Mouse (Mus musculus): ENCODE data around the gene Irgc1. TPM values are rescaled to one million over a fixed set of nuclear protein-coding genes. Genes with fewer than 3 reads are reported as not detected.

Irgc1 gene
- total and polyA plus RNA-seq, 3 experiments: not detected

- H3K79me2 ChIP-seq (ENCODE audit: control insufficient read depth, insufficient read depth, low read length, poor library complexity): no peaks in the 10 kb centered on the region
These were observed 17.0 kb upstream of the Irgc1 start for GRCm38 (mm10) chr7:24469126-24469525.

GRCm38 (mm10) chr7:24467886-24468285 lies 15.8 kb upstream of the Irgc1 start:
- no peak for DNase-seq (ENCODE audit: low read depth, low spot score)
- 0 out of 2 replicates have a peak, but pooled peaks cover 2% of the 10 kb centered on the region for H3K79me2 ChIP-seq (ENCODE audit: control insufficient read depth, insufficient read depth, low read length, poor library complexity)
- peaks cover 0 to 3% of the 10 kb centered on the region in 2 experiments; a peak in 2 of 4 replicates for H3K36me3 ChIP-seq (ENCODE audit: control insufficient read depth in 1 of 2, insufficient read depth in 2 of 2, low read length in 2 of 2)

More at GRCm38 (mm10) chr7:24469126-24469525, 17.0 kb upstream of the Irgc1 start:
- H3K36me3 ChIP-seq (ENCODE audit: control insufficient read depth in 1 of 2, insufficient read depth in 2 of 2, low read length in 2 of 2): no peaks in the 10 kb centered on the region
- no peaks in the 10 kb centered on the region for H3K27me3 ChIP-seq (ENCODE audit: control insufficient read depth in 1 of 2, insufficient read depth in 2 of 2, low read length in 2 of 2)
- no peaks in the 10 kb centered on the region for H3K4me1 ChIP-seq (ENCODE audit: control insufficient read depth in 1 of 2, insufficient read depth in 2 of 2, low read length in 2 of 2)
- no peak overlapping the region for H3K9ac ChIP-seq (ENCODE audit: control insufficient read depth, low read depth, low read length, poor library complexity, severe bottlenecking)
- no peak overlapping the region for H3K27ac ChIP-seq (ENCODE audit: control insufficient read depth, low read depth, low read length)
- TF ChIP-seq GABPA (IDR thresholded peaks at IDR 0.05; ENCODE audit: low read depth, low read length): no peak
- no peak for TF ChIP-seq MEF2A (IDR thresholded peaks at IDR 0.05; ENCODE audit: extremely low read depth, insufficient replicate concordance, low read depth, low read length, poor library complexity, severe bottlenecking)
- no peak for TF ChIP-seq GATA1 (IDR thresholded peaks at IDR 0.05; ENCODE audit: low read depth, low read length)
- TF ChIP-seq POLR2AphosphoS5 (IDR thresholded peaks at IDR 0.05; ENCODE audit: borderline replicate concordance, low read depth, low read length): no peak
- no peak for TF ChIP-seq ZC3H11A (IDR thresholded peaks at IDR 0.05; ENCODE audit: low read depth, low read length)
- no peak for TF ChIP-seq JUND (IDR thresholded peaks at IDR 0.05; ENCODE audit: low read depth, low read length)
- no peak for TF ChIP-seq TCF12 (IDR thresholded peaks at IDR 0.05; ENCODE audit: low read depth, low read length)
- no peak for TF ChIP-seq ZNF384 (IDR thresholded peaks at IDR 0.05; ENCODE audit: low read depth, low read length)
- peak; percentile 58 to 86 (median 64) for TF ChIP-seq CTCF (IDR thresholded peaks at IDR 0.05 in 2 of 3, conservative IDR thresholded peaks at IDR 0.05 in 1 of 3; ENCODE audit: control insufficient read depth in 1 of 3, insufficient read depth in 1 of 3, low read depth in 2 of 3, low read length in 3 of 3, poor library complexity in 1 of 3, severe bottlenecking in 1 of 3)
- no peak for TF ChIP-seq NELFE (IDR thresholded peaks at IDR 0.05; ENCODE audit: low read depth, low read length)
- TF ChIP-seq KAT2A (conservative IDR thresholded peaks at IDR 0.05; ENCODE audit: low read depth, low read length): no peak
- no peak for TF ChIP-seq EP300 (IDR thresholded peaks at IDR 0.05; ENCODE audit: low read depth in 1 of 2, low read length in 2 of 2)
- TF ChIP-seq ZMIZ1 (IDR thresholded peaks at IDR 0.05; ENCODE audit: low read depth, low read length): no peak
- no peak for TF ChIP-seq ETS1 (IDR thresholded peaks at IDR 0.05; ENCODE audit: low read depth, low read length)
- no peak for TF ChIP-seq MAX (IDR thresholded peaks at IDR 0.05; ENCODE audit: low read length)
- TF ChIP-seq USF1 (IDR thresholded peaks at IDR 0.05; ENCODE audit: low read depth, low read length): no peak
- no peak for TF ChIP-seq UBTF (IDR thresholded peaks at IDR 0.05; ENCODE audit: borderline replicate concordance, insufficient read depth, low read depth, low read length)
- TF ChIP-seq RAD21 (IDR thresholded peaks at IDR 0.05; ENCODE audit: low read depth, low read length): peak; percentile 7; the same call in 1 of the 2 replicates
- no peak for TF ChIP-seq MYC (IDR thresholded peaks at IDR 0.05; ENCODE audit: low read depth, low read length)
- TF ChIP-seq ZKSCAN1 (IDR thresholded peaks at IDR 0.05; ENCODE audit: low read depth, low read length): no peak
- TF ChIP-seq MXI1 (IDR thresholded peaks at IDR 0.05; ENCODE audit: low read depth, low read length): no peak
- no peak for TF ChIP-seq MAFK (IDR thresholded peaks at IDR 0.05; ENCODE audit: borderline replicate concordance, low read depth, low read length)
- no peak for TF ChIP-seq MAZ (IDR thresholded peaks at IDR 0.05; ENCODE audit: low read depth, low read length)
- TF ChIP-seq TAL1 (IDR thresholded peaks at IDR 0.05; ENCODE audit: low read length): no peak
- TF ChIP-seq POLR2AphosphoS2 (IDR thresholded peaks at IDR 0.05; ENCODE audit: low read length): no peak
- peak; percentile 25; the same call in 1 of the 2 replicates for TF ChIP-seq SMC3 (IDR thresholded peaks at IDR 0.05; ENCODE audit: low read depth, low read length)
- no peak for TF ChIP-seq HCFC1 (IDR thresholded peaks at IDR 0.05; ENCODE audit: low read depth, low read length)
- H3K4me3 ChIP-seq (ENCODE audit: control insufficient read depth in 1 of 2, insufficient read depth in 1 of 2, low read depth in 2 of 2, low read length in 2 of 2): no peak overlapping the region
- peak; percentile 66 for DNase-seq (ENCODE audit: low read depth, low spot score)
- no peaks in the 10 kb centered on the region for H3K9me3 ChIP-seq (replicated peaks; ENCODE audit: insufficient read depth, low read length)

More at GRCm38 (mm10) chr7:24467886-24468285, 15.8 kb upstream of the Irgc1 start:
- no peak overlapping the region for H3K4me3 ChIP-seq (ENCODE audit: control insufficient read depth in 1 of 2, insufficient read depth in 1 of 2, low read depth in 2 of 2, low read length in 2 of 2)
- H3K27ac ChIP-seq (ENCODE audit: control insufficient read depth, low read depth, low read length): no peak overlapping the region
- peaks cover 0 to 8% of the 10 kb centered on the region in 2 experiments; a peak in 1 of 4 replicates for H3K4me1 ChIP-seq (ENCODE audit: control insufficient read depth in 1 of 2, insufficient read depth in 2 of 2, low read length in 2 of 2)
- H3K9ac ChIP-seq (ENCODE audit: control insufficient read depth, low read depth, low read length, poor library complexity, severe bottlenecking): no peak overlapping the region
- TF ChIP-seq ZNF384 (IDR thresholded peaks at IDR 0.05; ENCODE audit: low read depth, low read length): no peak
- TF ChIP-seq SMC3 (IDR thresholded peaks at IDR 0.05; ENCODE audit: low read depth, low read length): no peak
- no peak for TF ChIP-seq USF1 (IDR thresholded peaks at IDR 0.05; ENCODE audit: low read depth, low read length)
- no peak for TF ChIP-seq RCOR1 (IDR thresholded peaks at IDR 0.05; ENCODE audit: low read depth, low read length)
- TF ChIP-seq USF2 (IDR thresholded peaks at IDR 0.05; ENCODE audit: borderline replicate concordance in 1 of 2, insufficient read depth in 1 of 2, low read depth in 1 of 2, low read length in 2 of 2): no peak
- no peak for TF ChIP-seq SIN3A (IDR thresholded peaks at IDR 0.05; ENCODE audit: low read length)
- TF ChIP-seq BHLHE40 (IDR thresholded peaks at IDR 0.05; ENCODE audit: borderline replicate concordance, low read depth, low read length): no peak
- TF ChIP-seq RAD21 (IDR thresholded peaks at IDR 0.05; ENCODE audit: low read depth, low read length): no peak
- TF ChIP-seq MAZ (IDR thresholded peaks at IDR 0.05; ENCODE audit: low read depth, low read length): no peak
- no peak for TF ChIP-seq GABPA (IDR thresholded peaks at IDR 0.05; ENCODE audit: low read depth, low read length)
- TF ChIP-seq TBP (IDR thresholded peaks at IDR 0.05; ENCODE audit: low read depth, low read length): no peak
- TF ChIP-seq POLR2AphosphoS5 (IDR thresholded peaks at IDR 0.05; ENCODE audit: borderline replicate concordance, low read depth, low read length): no peak
- TF ChIP-seq NELFE (IDR thresholded peaks at IDR 0.05; ENCODE audit: low read depth, low read length): no peak
- TF ChIP-seq EP300 (IDR thresholded peaks at IDR 0.05; ENCODE audit: low read depth in 1 of 2, low read length in 2 of 2): no peak
- TF ChIP-seq ETS1 (IDR thresholded peaks at IDR 0.05; ENCODE audit: low read depth, low read length): no peak
- TF ChIP-seq MXI1 (IDR thresholded peaks at IDR 0.05; ENCODE audit: low read depth, low read length): no peak
- no peaks in the 10 kb centered on the region for H3K27me3 ChIP-seq (ENCODE audit: control insufficient read depth in 1 of 2, insufficient read depth in 2 of 2, low read length in 2 of 2)
- no peaks in the 10 kb centered on the region for H3K9me3 ChIP-seq (replicated peaks; ENCODE audit: insufficient read depth, low read length)

All from MEL (cell line).